Mouse (Mus musculus): ENCODE results near the gene Sqor. TPM values are rescaled to one million over a fixed set of nuclear protein-coding genes. Genes with fewer than 3 reads are reported as not detected.

Sqor gene
- total RNA-seq (2015; ENCODE audit: low replicate concordance) (28.0 and 56.3 TPM in 2 replicates), total RNA-seq (2017; ENCODE audit: low replicate concordance) (24.2 and 44.2 TPM in 2 replicates)

GRCm38 (mm10) chr2:122765071-122765793 lies at the start of gene Sqor:
Gene Sqor, plus strand, starts transcription at chr2:122765237.
- ATAC-seq (replicated peaks; ENCODE audit: low FRiP score, poor library complexity, severe bottlenecking) = peak; percentile 98

GRCm38 (mm10) chr2:122716301-122716842 lies 48.7 kb upstream of the Sqor start:
- ATAC-seq (replicated peaks; ENCODE audit: low FRiP score, poor library complexity, severe bottlenecking) = no peak

- ATAC-seq (replicated peaks; ENCODE audit: low FRiP score, poor library complexity, severe bottlenecking) = no peak
These were observed 45.8 kb upstream of the Sqor start for GRCm38 (mm10) chr2:122719232-122719631.

- no peak for ATAC-seq (replicated peaks; ENCODE audit: low FRiP score, poor library complexity, severe bottlenecking)
These were observed 44.5 kb upstream of the Sqor start for GRCm38 (mm10) chr2:122720564-122720963.

- peak; percentile 62 for ATAC-seq (replicated peaks; ENCODE audit: low FRiP score, poor library complexity, severe bottlenecking)
These were observed 39.4 kb upstream of the Sqor start for GRCm38 (mm10) chr2:122725604-122726003.

GRCm38 (mm10) chr2:122731456-122731855 lies 33.6 kb upstream of the Sqor start:
- no peak for ATAC-seq (replicated peaks; ENCODE audit: low FRiP score, poor library complexity, severe bottlenecking)

- peak; percentile 92 for ATAC-seq (replicated peaks; ENCODE audit: low FRiP score, poor library complexity, severe bottlenecking)
These were observed 26.9 kb upstream of the Sqor start, which contains the start of gene Bloc1s6 for GRCm38 (mm10) chr2:122737894-122738830. Gene Bloc1s6, plus strand, starts transcription at chr2:122738503.

GRCm38 (mm10) chr2:122739023-122739422 lies 26.0 kb upstream of the Sqor start:
- ATAC-seq (replicated peaks; ENCODE audit: low FRiP score, poor library complexity, severe bottlenecking) = no peak

GRCm38 (mm10) chr2:122746461-122746860 lies 18.6 kb upstream of the Sqor start:
- no peak for ATAC-seq (replicated peaks; ENCODE audit: low FRiP score, poor library complexity, severe bottlenecking)

GRCm38 (mm10) chr2:122753739-122754343 lies 11.2 kb upstream of the Sqor start:
- ATAC-seq (replicated peaks; ENCODE audit: low FRiP score, poor library complexity, severe bottlenecking) = peak; percentile 81

- ATAC-seq (replicated peaks; ENCODE audit: low FRiP score, poor library complexity, severe bottlenecking) = no peak
These were observed 5.2 kb upstream of the Sqor start for GRCm38 (mm10) chr2:122759791-122760190.

GRCm38 (mm10) chr2:122762991-122763390 lies 2.0 kb upstream of the Sqor start:
- ATAC-seq (replicated peaks; ENCODE audit: low FRiP score, poor library complexity, severe bottlenecking) = no peak

- no peak for ATAC-seq (replicated peaks; ENCODE audit: low FRiP score, poor library complexity, severe bottlenecking)
These were observed 511 bp upstream of the Sqor start for GRCm38 (mm10) chr2:122764526-122764925.

GRCm38 (mm10) chr2:122765794-122766145 lies 733 bp downstream of the Sqor start:
- no peak for ATAC-seq (replicated peaks; ENCODE audit: low FRiP score, poor library complexity, severe bottlenecking)

GRCm38 (mm10) chr2:122771002-122771401 lies 6.0 kb downstream of the Sqor start:
- ATAC-seq (replicated peaks; ENCODE audit: low FRiP score, poor library complexity, severe bottlenecking) = no peak

GRCm38 (mm10) chr2:122772899-122773298 lies 7.9 kb downstream of the Sqor start:
- no peak for ATAC-seq (replicated peaks; ENCODE audit: low FRiP score, poor library complexity, severe bottlenecking)

- no peak for ATAC-seq (replicated peaks; ENCODE audit: low FRiP score, poor library complexity, severe bottlenecking)
These were observed 10.5 kb downstream of the Sqor start for GRCm38 (mm10) chr2:122775491-122775890.

GRCm38 (mm10) chr2:122776823-122777222 lies 11.8 kb downstream of the Sqor start:
- ATAC-seq (replicated peaks; ENCODE audit: low FRiP score, poor library complexity, severe bottlenecking) = no peak

- no peak for ATAC-seq (replicated peaks; ENCODE audit: low FRiP score, poor library complexity, severe bottlenecking)
These were observed 14.9 kb downstream of the Sqor start for GRCm38 (mm10) chr2:122779967-122780366.

- no peak for ATAC-seq (replicated peaks; ENCODE audit: low FRiP score, poor library complexity, severe bottlenecking)
These were observed 15.4 kb downstream of the Sqor start for GRCm38 (mm10) chr2:122780447-122780846.

Measured in erythroblast, adult 5-6 weeks (primary cell).